Mouse (Mus musculus): ENCODE data around the gene Ace. TPM values are rescaled to one million over a fixed set of nuclear protein-coding genes. Genes with fewer than 3 reads are reported as not detected.

The Ace gene
- polyA plus RNA-seq, 1 experiment = 1.3 TPM

GRCm38 (mm10) chr11:105943133-105944102 is 24.3 kb upstream of the Ace start:
- Histone ChIP-seq H3K27me3 (ENCODE audit: control insufficient read depth, insufficient read depth, insufficient read length) (no peaks in the 10 kb centered on the region), H3K4me3 (ENCODE audit: insufficient read depth, poor library complexity, severe bottlenecking) (peak overlapping the region; percentile 28), H3K79me3 (ENCODE audit: low read depth) (no peaks in the 10 kb centered on the region), H3K79me2 (ENCODE audit: control insufficient read depth, insufficient read depth) (no peaks in the 10 kb centered on the region), H3ac (ENCODE audit: control insufficient read depth, insufficient read length, low read depth) (peak overlapping the region; percentile 55), H3K36me3 (ENCODE audit: control insufficient read depth, insufficient read depth) (no peaks in the 10 kb centered on the region)
- TF ChIP-seq MYOD1 (IDR thresholded peaks at IDR 0.05; ENCODE audit: control insufficient read depth, insufficient read length, low read depth) (no peak), MAX (IDR thresholded peaks at IDR 0.05) (no peak), FOSL1 (IDR thresholded peaks at IDR 0.05; ENCODE audit: insufficient read depth, low read length, poor library complexity, severe bottlenecking) (no peak), CEBPB (IDR thresholded peaks at IDR 0.05; ENCODE audit: low read depth) (no peak), MYOG (IDR thresholded peaks at IDR 0.05; ENCODE audit: control insufficient read depth, extremely low read depth, insufficient read length) (no peak), USF1 (IDR thresholded peaks at IDR 0.05; ENCODE audit: low read depth) (no peak), CTCF (IDR thresholded peaks at IDR 0.05; ENCODE audit: control insufficient read depth, insufficient read depth, insufficient read length) (no peak)

- TF ChIP-seq CEBPB (IDR thresholded peaks at IDR 0.05; ENCODE audit: low read depth) (no peak), CTCF (IDR thresholded peaks at IDR 0.05; ENCODE audit: control insufficient read depth, insufficient read depth, insufficient read length) (peak; percentile 43)
- Histone ChIP-seq H3K27me3 (ENCODE audit: control insufficient read depth, insufficient read depth, insufficient read length) (no peaks in the 10 kb centered on the region), H3K79me3 (ENCODE audit: low read depth) (no peaks in the 10 kb centered on the region), H3K79me2 (ENCODE audit: control insufficient read depth, insufficient read depth) (no peaks in the 10 kb centered on the region), H3K36me3 (ENCODE audit: control insufficient read depth, insufficient read depth) (no peaks in the 10 kb centered on the region), H3K4me3 (ENCODE audit: insufficient read depth, poor library complexity, severe bottlenecking) (peak overlapping the region; percentile 28), H3ac (ENCODE audit: control insufficient read depth, insufficient read length, low read depth) (peak overlapping the region; percentile 55)
These were observed 23.6 kb upstream of the Ace start for GRCm38 (mm10) chr11:105944126-105944621.

- H3K4me3 ChIP-seq (ENCODE audit: insufficient read depth, poor library complexity, severe bottlenecking) = no peak overlapping the region
- H3K27me3 ChIP-seq (ENCODE audit: control insufficient read depth, insufficient read depth, insufficient read length) = no peaks in the 10 kb centered on the region
- no peak for TF ChIP-seq MYOG (IDR thresholded peaks at IDR 0.05; ENCODE audit: control insufficient read depth, extremely low read depth, insufficient read length)
- TF ChIP-seq FOSL1 (IDR thresholded peaks at IDR 0.05; ENCODE audit: insufficient read depth, low read length, poor library complexity, severe bottlenecking) = no peak
- no peak for TF ChIP-seq CTCF (IDR thresholded peaks at IDR 0.05; ENCODE audit: control insufficient read depth, insufficient read depth, insufficient read length)
- TF ChIP-seq MAX (IDR thresholded peaks at IDR 0.05) = no peak
- TF ChIP-seq CEBPB (IDR thresholded peaks at IDR 0.05; ENCODE audit: low read depth) = no peak
- no peak for TF ChIP-seq MYOD1 (IDR thresholded peaks at IDR 0.05; ENCODE audit: control insufficient read depth, insufficient read length, low read depth)
- no peak for TF ChIP-seq USF1 (IDR thresholded peaks at IDR 0.05; ENCODE audit: low read depth)
- H3K79me2 ChIP-seq (ENCODE audit: control insufficient read depth, insufficient read depth) = no peaks in the 10 kb centered on the region
- no peaks in the 10 kb centered on the region for H3K79me3 ChIP-seq (ENCODE audit: low read depth)
- no peak overlapping the region for H3ac ChIP-seq (ENCODE audit: control insufficient read depth, insufficient read length, low read depth)
- no peaks in the 10 kb centered on the region for H3K36me3 ChIP-seq (ENCODE audit: control insufficient read depth, insufficient read depth)
These were observed 22.7 kb upstream of the Ace start for GRCm38 (mm10) chr11:105944770-105945672.

GRCm38 (mm10) chr11:105946694-105947154 is 21.0 kb upstream of the Ace start:
- no peaks in the 10 kb centered on the region for H3K79me3 ChIP-seq (ENCODE audit: low read depth)
- H3ac ChIP-seq (ENCODE audit: control insufficient read depth, insufficient read length, low read depth) = no peak overlapping the region
- H3K36me3 ChIP-seq (ENCODE audit: control insufficient read depth, insufficient read depth) = no peaks in the 10 kb centered on the region
- H3K27me3 ChIP-seq (ENCODE audit: control insufficient read depth, insufficient read depth, insufficient read length) = no peaks in the 10 kb centered on the region
- TF ChIP-seq CEBPB (IDR thresholded peaks at IDR 0.05; ENCODE audit: low read depth) = no peak
- no peak for TF ChIP-seq MAX (IDR thresholded peaks at IDR 0.05)
- no peaks in the 10 kb centered on the region for H3K79me2 ChIP-seq (ENCODE audit: control insufficient read depth, insufficient read depth)
- no peak overlapping the region for H3K4me3 ChIP-seq (ENCODE audit: insufficient read depth, poor library complexity, severe bottlenecking)

- TF ChIP-seq FOSL1 (IDR thresholded peaks at IDR 0.05; ENCODE audit: insufficient read depth, low read length, poor library complexity, severe bottlenecking) (no peak), MAX (IDR thresholded peaks at IDR 0.05) (peak; percentile 78), USF1 (IDR thresholded peaks at IDR 0.05; ENCODE audit: low read depth) (no peak)
- H3ac ChIP-seq (ENCODE audit: control insufficient read depth, insufficient read length, low read depth) = peak overlapping the region; percentile 36
- H3K4me3 ChIP-seq (ENCODE audit: insufficient read depth, poor library complexity, severe bottlenecking) = no peak overlapping the region
- no peaks in the 10 kb centered on the region for H3K79me2 ChIP-seq (ENCODE audit: control insufficient read depth, insufficient read depth)
- H3K36me3 ChIP-seq (ENCODE audit: control insufficient read depth, insufficient read depth) = no peaks in the 10 kb centered on the region
- H3K27me3 ChIP-seq (ENCODE audit: control insufficient read depth, insufficient read depth, insufficient read length) = no peaks in the 10 kb centered on the region
- no peaks in the 10 kb centered on the region for H3K79me3 ChIP-seq (ENCODE audit: low read depth)
These were observed 19.5 kb upstream of the Ace start for GRCm38 (mm10) chr11:105948255-105948654.
